Mouse (Mus musculus) stomach, embryonic 14.5 days (tissue): ENCODE measurements around the gene Rpp25l. TPM values are rescaled to one million over a fixed set of nuclear protein-coding genes. Genes with fewer than 3 reads are reported as not detected.

Source experiments
- ATAC-seq: fragments of 200-750 bp; cut with Nextera tagmentation; 2 replicates; pipeline ENCODE4 v1.8.0; 2017; ENCODE audit warnings: low read depth, moderate TSS enrichment; ENCODE audit not compliant: insufficient number of reproducible peaks, insufficient read depth, low FRiP score
- H3K27ac ChIP-seq: fragments of 300-500 bp; sonication (generic); 2 replicates; pipeline ENCODE4 v1.5.1; 2014; ENCODE audit warnings: mild to moderate bottlenecking, low read length, moderate library complexity, mixed read lengths
- H3K27me3 ChIP-seq: fragments of 300-500 bp; sonication (generic); 2 replicates; pipeline ENCODE4 v1.6.1; 2014; ENCODE audit warnings: low read length, control low read depth, mixed read lengths; ENCODE audit not compliant: control insufficient read depth, insufficient read depth
- H3K36me3 ChIP-seq: fragments of 300-500 bp; sonication (generic); 2 replicates; pipeline ENCODE4 v1.6.1; 2014; ENCODE audit warnings: mild to moderate bottlenecking, control low read depth, low read length, moderate library complexity, mixed read lengths; ENCODE audit not compliant: control insufficient read depth, insufficient read depth
- H3K4me1 ChIP-seq: fragments of 300-500 bp; sonication (generic); 2 replicates; pipeline ENCODE4 v1.6.1; 2014; ENCODE audit warnings: low read length, control low read depth, mixed read lengths; ENCODE audit not compliant: control insufficient read depth, insufficient read depth
- H3K4me2 ChIP-seq: fragments of 300-500 bp; sonication (generic); replicated peaks from 2 replicates; pipeline ENCODE4 v1.6.1; 2014; ENCODE audit warnings: low read depth, low read length, control low read depth
- H3K4me3 ChIP-seq: fragments of 300-500 bp; sonication (generic); 2 replicates; pipeline ENCODE4 v1.5.1; 2014; ENCODE audit warnings: low read depth, low read length, control low read depth
- H3K9ac ChIP-seq: fragments of 300-500 bp; sonication (generic); replicated peaks from 2 replicates; pipeline ENCODE4 v1.6.1; 2014; ENCODE audit warnings: low read depth, mild to moderate bottlenecking, control low read depth, low read length, moderate library complexity, mixed read lengths
- H3K9me3 ChIP-seq: fragments of 300-500 bp; sonication (generic); 2 replicates; pipeline ENCODE4 v1.6.1; 2016; ENCODE audit warnings: low read depth, low read length, control low read depth; ENCODE audit not compliant: control insufficient read depth
- WGBS: fragments of 180-500 bp; shearing (Covaris S2); extraction: QIAGEN DNeasy Blood & Tissue Kit; methylation state at CpG from one replicate; pipeline ENCODE4 v1.1.7; 2014; 5-methylcytosine and 5-hydroxymethylcytosine counted together
- polyA plus RNA-seq: library from polyadenylated mRNA; unstranded; fragments of >200 nt; fragmentation: Nextera tagmentation; extraction: Ambion mirVana; gene quantifications from 2 replicates; pipeline ENCODE4 v1.2.1, GENCODE M21; 2014

Gene Rpp25l
- polyA plus RNA-seq, 1 experiment from 2014 or later, result 71.5 TPM

DNA sequence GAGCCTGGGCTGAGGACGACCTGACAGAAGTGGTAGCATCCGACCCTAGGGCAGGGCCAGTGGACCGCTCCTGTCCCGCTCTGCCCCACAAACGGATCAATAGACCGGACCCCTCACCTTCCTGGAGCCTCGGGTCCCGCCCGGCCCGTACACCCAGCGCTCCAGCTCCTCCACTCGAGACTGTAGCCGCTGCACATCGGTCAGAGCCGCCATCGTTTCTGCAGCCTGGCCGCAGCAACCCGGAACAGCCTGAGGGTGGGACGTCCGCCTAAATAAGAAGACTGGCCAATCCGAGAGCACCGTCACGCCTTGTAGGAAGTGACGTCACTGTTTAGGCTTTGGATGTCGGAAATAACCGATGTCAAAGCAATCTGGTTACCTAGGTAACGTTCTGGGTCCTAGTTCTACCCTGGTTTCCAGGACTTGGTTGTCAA is 9.6 kb upstream of the Rpp25l start, which contains the start of gene Dctn3:
TSS of gene Dctn3 (minus strand) at position 253 of the 434 bp plus-strand sequence.
- Histone ChIP-seq H3K36me3 (peaks cover 15% of the 10 kb centered on the region; the same call in 1 of the 2 replicates), H3K4me2 (peak within 1 kb of the TSS; percentile 58), H3K27ac (no peak within 1 kb of the TSS), H3K27me3 (peaks cover 35% of the 10 kb centered on the region), H3K4me3 (peak within 1 kb of the TSS; percentile 91), H3K9me3 (no peaks in the 10 kb centered on the region), H3K9ac (peak within 1 kb of the TSS; percentile 84), H3K4me1 (peaks cover 7% of the 10 kb centered on the region; the same call in 1 of the 2 replicates)
- under 1% methylated on average over 27 of the region's 27 CpGs for WGBS
- peak; percentile 94 for ATAC-seq

DNA sequence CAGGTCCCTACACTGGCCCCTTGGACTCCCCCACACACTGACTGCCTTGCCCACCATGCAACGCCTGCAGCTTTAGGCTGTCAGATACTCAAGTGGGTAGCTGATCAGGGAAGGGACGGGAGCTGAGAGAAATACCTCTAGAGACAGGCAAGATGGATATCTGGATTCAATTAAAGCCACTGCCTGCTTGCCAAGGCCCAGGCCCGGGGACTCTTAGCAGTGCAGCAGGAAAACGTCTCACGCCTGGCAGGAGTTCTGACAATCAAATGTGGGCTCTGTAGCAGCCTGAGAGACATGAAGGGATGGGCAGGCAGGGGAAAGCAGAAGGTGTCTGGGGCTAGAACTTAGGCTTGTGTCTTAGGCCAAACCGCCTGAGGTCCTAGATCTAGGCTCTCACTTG is 3.5 kb upstream of the Rpp25l start:
- 62% methylated on average over 6 of the region's 6 CpGs for WGBS
- Histone ChIP-seq H3K4me2 (no peak overlapping the region), H3K27ac (no peak overlapping the region), H3K4me1 (peaks cover 8% of the 10 kb centered on the region; the same call in 1 of the 2 replicates), H3K9ac (no peak overlapping the region), H3K36me3 (peaks cover 29% of the 10 kb centered on the region), H3K27me3 (no peaks in the 10 kb centered on the region), H3K9me3 (no peaks in the 10 kb centered on the region), H3K4me3 (no peak overlapping the region)
- ATAC-seq, result no peak

DNA sequence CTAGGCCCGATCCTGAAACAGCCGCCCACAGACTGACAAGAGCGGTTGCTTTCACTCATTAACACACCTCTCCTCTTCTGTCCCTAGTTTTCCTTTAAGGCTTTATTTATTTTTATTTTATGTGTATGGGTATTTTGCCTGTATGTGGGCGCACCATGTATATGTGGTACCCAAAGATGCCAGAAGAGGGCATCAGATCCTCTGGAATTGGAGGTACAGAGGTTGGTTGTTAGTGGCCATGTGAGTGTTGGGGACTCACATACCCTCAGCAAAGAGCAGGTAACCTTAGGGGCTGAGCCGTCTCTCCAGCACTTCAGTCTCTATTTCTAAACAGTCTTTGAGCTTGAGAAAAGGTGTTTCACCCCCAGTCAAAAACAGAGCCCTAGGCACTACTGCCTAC is 2.3 kb upstream of the Rpp25l start:
- no peak overlapping the region for H3K4me3 ChIP-seq
- WGBS, result 83% methylated on average over 5 of the region's 5 CpGs
- peaks cover 39% of the 10 kb centered on the region for H3K36me3 ChIP-seq

DNA sequence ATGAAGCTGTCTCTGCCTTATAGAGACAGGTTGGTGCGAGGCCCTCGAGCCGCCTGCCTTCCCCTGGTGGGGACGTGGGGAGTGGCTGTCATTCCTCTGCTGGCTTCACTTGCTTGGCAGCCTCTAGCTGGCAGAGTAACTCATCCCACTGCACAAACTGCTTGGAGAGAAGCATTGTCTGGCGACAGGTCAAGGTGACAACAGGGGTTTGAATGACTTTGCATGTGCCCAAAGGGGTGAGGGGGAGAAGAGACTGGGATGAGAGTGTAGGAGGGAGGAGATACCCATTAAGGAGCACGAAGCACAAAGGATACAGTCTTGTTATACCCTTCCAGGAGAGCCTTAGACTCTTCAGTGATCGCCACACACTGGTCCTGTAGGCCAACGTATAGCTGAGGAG is 1.7 kb upstream of the Rpp25l start:
- Histone ChIP-seq H3K9me3 (no peaks in the 10 kb centered on the region), H3K36me3 (peaks cover 39% of the 10 kb centered on the region), H3K27ac (no peak overlapping the region), H3K27me3 (no peaks in the 10 kb centered on the region), H3K4me2 (no peak overlapping the region), H3K4me3 (no peak overlapping the region), H3K9ac (no peak overlapping the region), H3K4me1 (peaks cover 10% of the 10 kb centered on the region; the same call in 1 of the 2 replicates)
- no peak for ATAC-seq
- 81% methylated on average over 8 of the region's 8 CpGs for WGBS

More for the DNA sequence above, 2.3 kb upstream of the Rpp25l start:
- H3K4me2 ChIP-seq, result no peak overlapping the region
- no peak overlapping the region for H3K9ac ChIP-seq
- ATAC-seq, result no peak
- H3K27me3 ChIP-seq, result no peaks in the 10 kb centered on the region
- H3K27ac ChIP-seq, result no peak overlapping the region
- peaks cover 10% of the 10 kb centered on the region; the same call in 1 of the 2 replicates for H3K4me1 ChIP-seq
- H3K9me3 ChIP-seq, result no peaks in the 10 kb centered on the region

DNA sequence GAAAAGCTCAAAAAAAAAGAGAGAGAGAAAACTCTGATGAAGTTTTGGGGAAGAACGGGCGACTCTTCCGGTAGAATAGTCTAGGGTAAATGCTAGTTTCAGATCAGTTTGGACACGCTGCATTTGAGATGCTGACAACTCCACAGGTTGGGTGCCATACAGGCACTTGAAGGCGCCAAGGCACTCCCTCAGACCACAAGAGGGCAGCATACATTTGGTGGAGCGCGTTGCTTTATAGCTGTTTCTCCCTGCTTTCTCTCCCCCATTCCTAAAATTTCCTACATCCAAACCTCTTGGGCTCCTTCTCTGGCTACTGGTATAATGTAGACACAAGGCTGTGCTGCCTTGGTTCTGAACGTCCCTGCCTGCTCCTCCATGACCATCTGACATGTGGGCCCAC is 942 bp upstream of the Rpp25l start:
- Histone ChIP-seq H3K4me3 (peak overlapping the region; percentile 80; the same call in 1 of the 2 replicates), H3K4me1 (peaks cover 10% of the 10 kb centered on the region; the same call in 1 of the 2 replicates), H3K9me3 (no peaks in the 10 kb centered on the region), H3K36me3 (peaks cover 33% of the 10 kb centered on the region), H3K4me2 (peak overlapping the region; percentile 91), H3K27ac (no peak overlapping the region), H3K27me3 (no peaks in the 10 kb centered on the region), H3K9ac (no peak overlapping the region)
- WGBS, result 22% methylated on average over 8 of the region's 8 CpGs
- ATAC-seq, result no peak

DNA sequence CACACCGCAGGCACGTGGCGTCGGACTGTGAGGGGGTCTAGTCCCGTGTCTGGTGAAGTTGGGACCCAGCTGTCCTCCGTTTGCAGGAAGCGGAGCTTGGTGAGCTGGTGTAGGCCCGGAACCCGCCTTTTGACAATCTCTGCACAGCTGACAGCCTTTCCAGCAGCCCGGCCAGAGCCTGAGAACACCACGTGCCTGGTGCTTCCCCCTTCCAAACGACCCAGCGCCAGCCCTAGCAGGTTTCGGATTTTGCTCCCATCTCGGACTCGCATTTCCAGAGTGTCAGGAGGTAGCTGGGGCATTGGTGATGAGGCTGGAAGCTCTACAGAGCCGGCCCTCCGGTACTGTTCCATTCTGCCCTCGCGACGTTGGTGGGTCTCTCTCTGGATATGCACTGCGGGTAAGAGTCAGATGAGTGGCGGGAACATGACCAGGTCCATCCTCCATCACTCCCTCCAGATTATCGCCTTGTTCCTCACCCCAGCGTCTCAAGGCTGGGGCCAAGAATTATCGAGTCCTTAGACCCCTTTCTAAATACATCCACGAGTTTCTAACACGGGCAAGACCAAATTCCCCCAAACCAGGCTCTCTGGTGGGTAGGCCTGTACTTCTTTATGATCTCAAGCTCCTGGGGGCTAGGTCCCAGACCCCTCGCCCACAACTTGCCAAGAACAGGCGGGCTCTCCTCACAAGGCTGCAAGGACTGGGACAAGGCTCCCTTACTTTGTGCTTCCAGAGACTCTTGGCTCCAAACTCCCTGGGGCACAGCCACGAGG is 725 bp downstream of the Rpp25l start:
- no peak for ATAC-seq
- peak overlapping the region; percentile 80 for H3K4me3 ChIP-seq
- H3K27me3 ChIP-seq, result no peaks in the 10 kb centered on the region
- peaks cover 10% of the 10 kb centered on the region; the same call in 1 of the 2 replicates for H3K4me1 ChIP-seq
- WGBS, result 37% methylated on average over 31 of the region's 31 CpGs
- peaks cover 20% of the 10 kb centered on the region; the same call in 1 of the 2 replicates for H3K36me3 ChIP-seq
- H3K9me3 ChIP-seq, result no peaks in the 10 kb centered on the region
- H3K27ac ChIP-seq, result peak overlapping the region; percentile 59; the same call in 1 of the 2 replicates
- peak overlapping the region; percentile 91 for H3K4me2 ChIP-seq
- peak overlapping the region; percentile 86 for H3K9ac ChIP-seq

DNA sequence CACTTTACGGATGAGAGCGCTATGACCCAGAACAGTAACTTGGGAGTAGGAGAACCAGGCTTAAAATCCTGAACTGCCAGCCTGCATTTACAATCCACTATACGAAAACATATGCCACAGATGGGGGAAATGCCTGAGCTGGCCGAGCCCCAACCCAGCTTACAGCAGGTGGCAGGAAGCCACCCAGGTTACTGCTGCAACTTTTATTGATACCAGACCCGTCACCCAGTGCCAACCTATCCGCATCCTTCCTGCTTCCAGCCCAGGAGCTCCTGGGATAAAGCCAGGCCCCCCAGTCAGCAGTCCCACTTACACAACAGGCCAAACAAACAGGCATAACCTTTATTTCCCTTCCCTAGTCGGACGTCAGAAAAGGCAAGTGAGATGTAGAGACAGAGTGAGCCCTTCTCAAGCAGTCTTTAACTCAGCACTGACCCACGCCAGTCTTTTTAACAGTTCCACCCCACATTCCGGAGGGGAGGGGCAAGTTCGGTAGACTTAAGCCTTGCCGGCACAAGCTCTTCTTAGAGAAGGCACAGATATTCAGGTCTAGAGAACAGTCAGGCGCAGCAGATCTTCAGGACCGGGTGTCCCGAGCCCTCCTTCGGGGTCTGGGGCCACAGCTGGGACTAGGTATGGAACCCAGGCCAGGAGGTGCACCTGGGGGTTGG is 1.5 kb downstream of the Rpp25l start:
- no peak for ATAC-seq
- H3K9ac ChIP-seq, result peak overlapping the region; percentile 86; the same call in 1 of the 2 replicates
- peak overlapping the region; percentile 80 for H3K4me3 ChIP-seq
- peaks cover 13% of the 10 kb centered on the region for H3K4me1 ChIP-seq
- H3K9me3 ChIP-seq, result no peaks in the 10 kb centered on the region
- peaks cover 15% of the 10 kb centered on the region; the same call in 1 of the 2 replicates for H3K36me3 ChIP-seq
- peak overlapping the region; percentile 91 for H3K4me2 ChIP-seq
- 74% methylated on average over 16 of the region's 16 CpGs for WGBS
- H3K27ac ChIP-seq, result no peak overlapping the region
- H3K27me3 ChIP-seq, result no peaks in the 10 kb centered on the region

DNA sequence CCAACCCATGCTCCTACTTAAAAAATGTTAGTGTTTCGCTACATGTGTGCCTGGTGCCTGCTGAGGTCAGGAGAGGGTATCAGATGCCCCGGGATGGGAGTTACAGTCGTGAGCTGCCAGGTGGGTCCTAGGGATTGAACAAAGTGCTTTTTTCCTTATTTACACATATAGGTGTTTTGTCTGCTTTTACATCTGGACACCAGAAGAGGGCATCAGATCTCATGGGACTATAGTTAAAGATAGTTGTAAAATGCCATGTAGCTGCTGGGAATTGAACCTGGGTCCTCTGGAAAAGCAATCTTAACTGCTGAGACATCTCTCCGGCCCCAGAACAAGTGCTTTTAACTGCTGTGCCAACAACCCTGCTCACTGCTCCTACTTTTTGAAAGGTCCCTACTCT is 3.1 kb downstream of the Rpp25l start:
- Histone ChIP-seq H3K4me3 (no peak overlapping the region), H3K9ac (no peak overlapping the region), H3K36me3 (0 out of 2 replicates have a peak, but pooled peaks cover 10% of the 10 kb centered on the region), H3K27me3 (no peaks in the 10 kb centered on the region), H3K4me1 (peaks cover 14% of the 10 kb centered on the region), H3K4me2 (no peak overlapping the region), H3K9me3 (no peaks in the 10 kb centered on the region), H3K27ac (no peak overlapping the region)
- 61% methylated on average over 4 of the region's 4 CpGs for WGBS
- no peak for ATAC-seq
